ENCODE assay signal across 8 mouse cellular contexts in the genomic region with DNA sequence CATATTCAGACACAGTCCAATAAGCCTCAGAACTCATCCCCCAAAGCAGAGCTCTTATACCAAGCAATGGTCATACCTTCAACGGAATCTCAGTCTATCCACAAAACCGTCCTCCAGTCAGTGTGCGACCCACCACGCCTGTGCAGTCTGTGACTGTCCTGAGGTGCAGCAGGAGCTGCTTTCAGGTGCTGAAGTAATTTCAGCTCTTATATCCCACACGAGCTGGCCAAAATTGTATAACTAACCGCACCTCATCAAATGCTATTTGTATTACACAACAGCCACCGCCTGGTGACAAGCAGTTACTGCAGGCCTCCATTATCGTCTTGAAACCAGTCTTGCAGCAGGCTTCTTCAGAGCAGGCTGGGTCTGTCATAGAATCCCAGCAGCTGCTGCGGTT. TPM values are rescaled to one million over a fixed set of nuclear protein-coding genes. Genes with fewer than 3 reads are reported as not detected.
DNase-seq lines count a peak whose midpoint lies in the region; ATAC-seq and TF ChIP-seq lines count a peak whose summit lies in the region.

No protein-coding gene starts in this region.

- TF ChIP-seq POLR2A in kidney, adult 2 months (IDR thresholded peaks at IDR 0.05; ENCODE audit: low read depth, low read length): no peak

- H3K4me2 ChIP-seq in midbrain, embryonic 13.5 days (replicated peaks): no peak overlapping the region

- peak; percentile 80 for TF ChIP-seq CTCF in kidney, adult 2 months (conservative IDR thresholded peaks at IDR 0.05; ENCODE audit: insufficient read depth, insufficient read length, low read depth, low read length)

- H3K27ac ChIP-seq in kidney, adult 2 months (ENCODE audit: insufficient read depth, low read depth, low read length): no peak overlapping the region
- H3K27ac ChIP-seq in limb, embryonic 10.5 days: no peak overlapping the region
- no peak overlapping the region for H3K27ac ChIP-seq in midbrain, embryonic 13.5 days

- WGBS in kidney, adult 2 months: 35% methylated on average over 9 of the region's 9 CpGs
- 65% methylated on average over 9 of the region's 9 CpGs for WGBS in limb, embryonic 10.5 days
- 54% methylated on average over 9 of the region's 9 CpGs for WGBS in midbrain, embryonic 13.5 days

- H3K9ac ChIP-seq in midbrain, embryonic 13.5 days (replicated peaks): no peak overlapping the region

- no peaks in the 10 kb centered on the region for H3K36me3 ChIP-seq in kidney, adult 2 months (ENCODE audit: control insufficient read depth, insufficient read depth, low read length)
- H3K36me3 ChIP-seq in limb, embryonic 10.5 days: no peaks in the 10 kb centered on the region
- H3K36me3 ChIP-seq in midbrain, embryonic 13.5 days: 0 out of 2 replicates have a peak, but pooled peaks cover 2% of the 10 kb centered on the region
- no peaks in the 10 kb centered on the region for H3K36me3 ChIP-seq in splenic B cell, adult 2 months (ENCODE audit: control insufficient read depth, insufficient read depth, low read length, poor library complexity, severe bottlenecking)

- H3K9me3 ChIP-seq in limb, embryonic 10.5 days (replicated peaks): no peaks in the 10 kb centered on the region
- H3K9me3 ChIP-seq in midbrain, embryonic 13.5 days: no peaks in the 10 kb centered on the region

- no peaks in the 10 kb centered on the region for H3K27me3 ChIP-seq in kidney, adult 2 months (replicated peaks; ENCODE audit: control insufficient read depth, insufficient read depth, low read length)
- H3K27me3 ChIP-seq in limb, embryonic 10.5 days (ENCODE audit: low read depth, poor library complexity, severe bottlenecking): no peaks in the 10 kb centered on the region
- no peaks in the 10 kb centered on the region for H3K27me3 ChIP-seq in midbrain, embryonic 13.5 days
- no peaks in the 10 kb centered on the region for H3K27me3 ChIP-seq in splenic B cell, adult 2 months (ENCODE audit: control insufficient read depth, insufficient read depth, low read length, poor library complexity, severe bottlenecking)

- H3K4me1 ChIP-seq in kidney, adult 2 months (ENCODE audit: control insufficient read depth, insufficient read depth, low read length): peaks cover 16% of the 10 kb centered on the region
- H3K4me1 ChIP-seq in limb, embryonic 10.5 days: peaks cover 25% of the 10 kb centered on the region; the same call in 1 of the 2 replicates
- H3K4me1 ChIP-seq in midbrain, embryonic 13.5 days (replicated peaks): peaks cover 9% of the 10 kb centered on the region; the same call in 1 of the 2 replicates

- ATAC-seq in midbrain, embryonic 13.5 days: peak; percentile 35; the same call in 1 of the 2 replicates

- no peak overlapping the region for H3K4me3 ChIP-seq in kidney, adult 2 months (ENCODE audit: insufficient read depth, low read depth, low read length)
- H3K4me3 ChIP-seq in limb, embryonic 10.5 days: no peak overlapping the region
- H3K4me3 ChIP-seq in midbrain, embryonic 13.5 days (replicated peaks): no peak overlapping the region

- DNase-seq in 3134 (ENCODE audit: extremely low read depth, insufficient read length, low spot score): peak; percentile 51
- peak; percentile 58 for DNase-seq in R1 (ENCODE audit: low read depth, low spot score)
- DNase-seq in embryo, embryonic 10.5 days (ENCODE audit: low spot score): peak; percentile 76
- peak; percentile 48 for DNase-seq in gastrocnemius, postnatal 14 days
- DNase-seq in kidney, adult 2 months: peak; percentile 81
- peak; percentile 41 for DNase-seq in limb, embryonic 10.5 days (ENCODE audit: low spot score)
- DNase-seq in splenic B cell, adult 2 months (ENCODE audit: low read depth, low spot score): peak; percentile 84

- intact Hi-C loops in gastrocnemius, postnatal 14 days (cut with DNase I; ENCODE audit: low total_unique reads): loop anchor here (2.0 to 10.0 kb wide), 2 partner anchors 50 to 286 kb away; no protein-coding TSS in a partner anchor

RNA-seq across cellular contexts. Expression of gene Slc23a2, which starts 33.6 kb away (rescaled TPM):
- 1 to 10 TPM; 6.2 to 7.1 TPM for total RNA-seq in gastrocnemius, postnatal 14 days (2021)
- polyA plus RNA-seq in kidney, adult 2 months (2012; rRNA removed): 15.3 and 15.7 TPM in 2 replicates
- polyA plus RNA-seq in limb, embryonic 10.5 days (2016; fragmentation: Nextera tagmentation; extraction: Ambion mirVana): 8.1 and 9.8 TPM in 2 replicates
- polyA plus RNA-seq in midbrain, embryonic 13.5 days (2015; fragmentation: Nextera tagmentation; extraction: Ambion mirVana): 19.8 and 22.7 TPM in 2 replicates
